In genomic region chr2:146456612-146457011, GRCm38 (mm10) we compare ENCODE assay signal across 25 mouse cellular contexts. TPM values are rescaled to one million over a fixed set of nuclear protein-coding genes. Genes with fewer than 3 reads are reported as not detected.
DNase-seq lines count a peak whose midpoint lies in the region; ATAC-seq and TF ChIP-seq lines count a peak whose summit lies in the region.
"Had no signal": no experiment of that assay in that cellular context is flagged by ENCODE, and none has a peak within 500 bp of the region (broad histone marks: within the 10 kb centered on the region; RNA-seq: fewer than 3 reads in every experiment).

No protein-coding gene starts in this region.

- no peak overlapping the region for H3K27ac ChIP-seq in forebrain, embryonic 14.5 days (ENCODE audit: low read depth, low read length)
- H3K27ac ChIP-seq in forebrain, embryonic 13.5 days, result no peak overlapping the region
- no peak overlapping the region for H3K27ac ChIP-seq in forebrain, postnatal 0 days (ENCODE audit: low read depth, low read length)
- no peak overlapping the region for H3K27ac ChIP-seq in forebrain, embryonic 10.5 days
- no peak overlapping the region for H3K27ac ChIP-seq in heart, embryonic 10.5 days
- H3K27ac ChIP-seq in kidney, embryonic 15.5 days, result no peak overlapping the region
- H3K27ac ChIP-seq: embryonic facial prominence, embryonic 10.5 days; embryonic facial prominence, embryonic 12.5 days; forebrain, embryonic 12.5 days had no signal

- no peak for ATAC-seq in forebrain, embryonic 14.5 days
- ATAC-seq in forebrain, embryonic 13.5 days, result no peak
- peak; percentile 82 for ATAC-seq in forebrain, postnatal 0 days
- ATAC-seq in kidney, embryonic 15.5 days (replicated peaks; ENCODE audit: low FRiP score), result no peak
- ATAC-seq: activated CD4-positive, CD25-positive, alpha-beta regulatory T cell, adult 4 months; CD4-positive, CD25-positive, alpha-beta regulatory T cell, adult 4 months; Patski had no signal

- no peak overlapping the region for H3K4me2 ChIP-seq in forebrain, embryonic 14.5 days (ENCODE audit: low read length)
- H3K4me2 ChIP-seq in forebrain, embryonic 13.5 days, result no peak overlapping the region
- H3K4me2 ChIP-seq in forebrain, postnatal 0 days (ENCODE audit: low read depth), result no peak overlapping the region
- no peak overlapping the region for H3K4me2 ChIP-seq in kidney, embryonic 15.5 days
- H3K4me2 ChIP-seq: embryonic facial prominence, embryonic 12.5 days; forebrain, embryonic 12.5 days had no signal

- no peaks in the 10 kb centered on the region for H3K4me1 ChIP-seq in forebrain, embryonic 14.5 days (ENCODE audit: control insufficient read depth, insufficient read depth, low read length)
- no peaks in the 10 kb centered on the region for H3K4me1 ChIP-seq in forebrain, embryonic 13.5 days
- no peaks in the 10 kb centered on the region for H3K4me1 ChIP-seq in forebrain, postnatal 0 days (ENCODE audit: insufficient read depth)
- no peaks in the 10 kb centered on the region for H3K4me1 ChIP-seq in forebrain, embryonic 10.5 days
- peaks cover 4% of the 10 kb centered on the region; the same call in 1 of the 2 replicates for H3K4me1 ChIP-seq in heart, embryonic 10.5 days
- H3K4me1 ChIP-seq in kidney, embryonic 15.5 days, result no peaks in the 10 kb centered on the region
- H3K4me1 ChIP-seq: embryonic facial prominence, embryonic 10.5 days; embryonic facial prominence, embryonic 12.5 days; forebrain, embryonic 12.5 days had no signal

- no peak overlapping the region for H3K4me3 ChIP-seq in forebrain, embryonic 14.5 days (ENCODE audit: low read depth, low read length)
- no peak overlapping the region for H3K4me3 ChIP-seq in forebrain, embryonic 13.5 days
- no peak overlapping the region for H3K4me3 ChIP-seq in forebrain, postnatal 0 days (ENCODE audit: low read depth, low read length)
- H3K4me3 ChIP-seq in forebrain, embryonic 10.5 days, result no peak overlapping the region
- H3K4me3 ChIP-seq in heart, embryonic 10.5 days, result no peak overlapping the region
- no peak overlapping the region for H3K4me3 ChIP-seq in kidney, embryonic 15.5 days (replicated peaks)
- H3K4me3 ChIP-seq: embryonic facial prominence, embryonic 10.5 days; embryonic facial prominence, embryonic 12.5 days; forebrain, embryonic 12.5 days had no signal

- DNase-seq in forebrain, embryonic 14.5 days (ENCODE audit: low spot score), result peak; percentile 37
- DNase-seq in forebrain, postnatal 0 days, result peak; percentile 50
- no peak for DNase-seq in forebrain, embryonic 10.5 days (ENCODE audit: extremely low spot score, low spot score)
- peak; percentile 69 for DNase-seq in heart, adult 11 months
- DNase-seq in heart, embryonic 10.5 days (ENCODE audit: low spot score), result no peak
- DNase-seq in brain, adult 2 months (ENCODE audit: low read depth, low spot score), result peak; percentile 29
- DNase-seq: adrenal gland, adult 8-10 months; adrenal gland, postnatal 14 days; adrenal gland, postnatal 36 days; B cell, adult 2 months; cerebellum, adult 11-12 months; cerebellum, adult 2 months; cerebellum, adult 9-10 months; cerebellum, postnatal 10 days; cerebellum, postnatal 25 days had no signal

- no peak for TF ChIP-seq CTCF in forebrain, postnatal 0 days (IDR thresholded peaks at IDR 0.05; ENCODE audit: low read depth)

- no peaks in the 10 kb centered on the region for H3K36me3 ChIP-seq in forebrain, embryonic 14.5 days (ENCODE audit: control insufficient read depth, insufficient read depth, low read length)
- no peaks in the 10 kb centered on the region for H3K36me3 ChIP-seq in forebrain, embryonic 13.5 days (ENCODE audit: poor library complexity, severe bottlenecking)
- H3K36me3 ChIP-seq in forebrain, postnatal 0 days (ENCODE audit: insufficient read depth), result no peaks in the 10 kb centered on the region
- 0 out of 2 replicates have a peak, but pooled peaks cover under 1% of the 10 kb centered on the region for H3K36me3 ChIP-seq in forebrain, embryonic 10.5 days (replicated peaks)
- H3K36me3 ChIP-seq in heart, embryonic 10.5 days, result no peaks in the 10 kb centered on the region
- H3K36me3 ChIP-seq in kidney, embryonic 15.5 days, result no peaks in the 10 kb centered on the region
- H3K36me3 ChIP-seq: embryonic facial prominence, embryonic 12.5 days; forebrain, embryonic 12.5 days had no signal

- H3K27me3 ChIP-seq in forebrain, embryonic 14.5 days (replicated peaks; ENCODE audit: control insufficient read depth, insufficient read depth, low read length), result no peaks in the 10 kb centered on the region
- H3K27me3 ChIP-seq in forebrain, embryonic 13.5 days, result no peaks in the 10 kb centered on the region
- no peaks in the 10 kb centered on the region for H3K27me3 ChIP-seq in forebrain, postnatal 0 days (ENCODE audit: insufficient read depth, low read length)
- no peaks in the 10 kb centered on the region for H3K27me3 ChIP-seq in forebrain, embryonic 10.5 days (ENCODE audit: poor library complexity, severe bottlenecking)
- H3K27me3 ChIP-seq in heart, embryonic 10.5 days (ENCODE audit: insufficient read depth, poor library complexity, severe bottlenecking), result no peaks in the 10 kb centered on the region
- no peaks in the 10 kb centered on the region for H3K27me3 ChIP-seq in kidney, embryonic 15.5 days
- H3K27me3 ChIP-seq: CH12.LX; embryonic facial prominence, embryonic 12.5 days; forebrain, embryonic 12.5 days; Patski had no signal

- H3K9me3 ChIP-seq in forebrain, embryonic 14.5 days (replicated peaks; ENCODE audit: control insufficient read depth, low read length), result no peaks in the 10 kb centered on the region
- no peaks in the 10 kb centered on the region for H3K9me3 ChIP-seq in forebrain, embryonic 13.5 days (replicated peaks)
- H3K9me3 ChIP-seq in forebrain, postnatal 0 days (ENCODE audit: low read length), result no peaks in the 10 kb centered on the region
- no peaks in the 10 kb centered on the region for H3K9me3 ChIP-seq in forebrain, embryonic 10.5 days
- no peaks in the 10 kb centered on the region for H3K9me3 ChIP-seq in heart, embryonic 10.5 days
- H3K9me3 ChIP-seq in kidney, embryonic 15.5 days (replicated peaks), result no peaks in the 10 kb centered on the region
- H3K9me3 ChIP-seq: embryonic facial prominence, embryonic 10.5 days; embryonic facial prominence, embryonic 12.5 days; forebrain, embryonic 12.5 days; G1E had no signal

- no peak overlapping the region for H3K9ac ChIP-seq in forebrain, embryonic 14.5 days (ENCODE audit: low read length)
- H3K9ac ChIP-seq in forebrain, embryonic 13.5 days, result no peak overlapping the region
- no peak overlapping the region for H3K9ac ChIP-seq in forebrain, postnatal 0 days
- H3K9ac ChIP-seq in kidney, embryonic 15.5 days, result no peak overlapping the region
- H3K9ac ChIP-seq: embryonic facial prominence, embryonic 12.5 days; forebrain, embryonic 12.5 days had no signal

- WGBS in forebrain, embryonic 14.5 days, result 77% methylated on average over 7 of the region's 7 CpGs
- WGBS in forebrain, embryonic 13.5 days, result 79% methylated on average over 7 of the region's 7 CpGs
- 47% methylated on average over 7 of the region's 7 CpGs for WGBS in forebrain, postnatal 0 days
- WGBS in forebrain, embryonic 10.5 days, result 91% methylated on average over 7 of the region's 7 CpGs
- WGBS in heart, embryonic 10.5 days, result 82% methylated on average over 7 of the region's 7 CpGs
- WGBS in kidney, embryonic 15.5 days, result 80% methylated on average over 7 of the region's 7 CpGs

RNA-seq across cellular contexts. Expression of gene Ralgapa2, which starts 55.5 kb away (rescaled TPM):
- polyA plus RNA-seq in forebrain, embryonic 14.5 days (2014; fragmentation: Nextera tagmentation; extraction: Ambion mirVana), result 6.3 and 11.4 TPM in 2 replicates
- polyA plus RNA-seq in forebrain, embryonic 13.5 days (2015; fragmentation: Nextera tagmentation; extraction: Ambion mirVana), result 12.8 and 13.8 TPM in 2 replicates
- total RNA-seq in forebrain, postnatal 0 days (2014; rRNA removed), result 19.2 and 32.9 TPM in 2 replicates
- polyA plus RNA-seq in forebrain, postnatal 0 days (2015; fragmentation: Nextera tagmentation; extraction: Ambion mirVana), result 3.6 and 6.8 TPM in 2 replicates
- 9.9 and 12.3 TPM in 2 replicates for polyA plus RNA-seq in forebrain, embryonic 10.5 days (2016; fragmentation: Nextera tagmentation; extraction: Ambion mirVana)
- 8.9 and 11.5 TPM in 2 replicates for polyA plus RNA-seq in heart, embryonic 10.5 days (2016; fragmentation: Nextera tagmentation; extraction: Ambion mirVana)
- polyA plus RNA-seq in kidney, embryonic 15.5 days (2015; fragmentation: Nextera tagmentation; extraction: Ambion mirVana), result 6.7 and 8.7 TPM in 2 replicates

Comparison
In these comparisons a context has a peak if more than half of its experiments do, and no peak if none do; other contexts are left out.
1. DNase-seq: peak in forebrain, embryonic 14.5 days (single experiment), forebrain, postnatal 0 days (single experiment), heart, adult 11 months (single experiment) and brain, adult 2 months (single experiment); none in forebrain, embryonic 10.5 days (single experiment) and heart, embryonic 10.5 days (single experiment).